Mouse (Mus musculus) myocyte (in vitro differentiated cells): ENCODE measurements at regions not wholly inside any gene's neighbourhood (a gene's known extent, or its start where the extent isn't known, plus 50 kb on each side); places are given as distances from the start of the nearest gene placed in this dataset.

Experiments used
- CEBPB ChIP-seq: IDR thresholded peaks from 2 replicates; pipeline ENCODE4 v1.6.1; 2011; ENCODE audit warnings: mild to moderate bottlenecking, moderate library complexity; ENCODE audit not compliant: poor library complexity, insufficient read depth, severe bottlenecking
- E2F4 ChIP-seq: IDR thresholded peaks from one replicate; pipeline ENCODE4 v1.6.1; 2011; ENCODE audit warnings: mild to moderate bottlenecking, control low read depth, moderate library complexity; ENCODE audit not compliant: insufficient read depth
- MAX ChIP-seq: IDR thresholded peaks from one replicate; pipeline ENCODE4 v1.6.1; 2011; ENCODE audit warnings: low read depth, mild to moderate bottlenecking, control low read depth
- MYOD1 ChIP-seq, 3 experiments: IDR thresholded peaks; one replicate each; pipeline ENCODE4 v1.6.1; 2011; ENCODE audit warnings: control low read depth in 2 of 3, low read depth in 2 of 3, mild to moderate bottlenecking in 2 of 3, moderate library complexity in 1 of 3; ENCODE audit not compliant: insufficient read length in 2 of 3, control insufficient read depth in 1 of 3
- MYOG ChIP-seq, 3 experiments: IDR thresholded peaks; one replicate each; pipeline ENCODE4 v1.6.1; 2011; ENCODE audit warnings: control low read depth in 2 of 3, low read depth in 2 of 3, mild to moderate bottlenecking in 2 of 3; ENCODE audit not compliant: insufficient read length in 2 of 3, control insufficient read depth in 1 of 3, insufficient read depth in 1 of 3
- POLR2A ChIP-seq: IDR thresholded peaks from one replicate; pipeline ENCODE4 v1.6.1; 2011; ENCODE audit warnings: low read depth, mild to moderate bottlenecking, control low read depth, moderate library complexity; ENCODE audit not compliant: insufficient read length
- POLR2AphosphoS2 ChIP-seq: IDR thresholded peaks from one replicate; pipeline ENCODE4 v1.6.1; 2011; ENCODE audit warnings: low read depth, control low read depth; ENCODE audit not compliant: insufficient read length
- REST ChIP-seq: IDR thresholded peaks from one replicate; pipeline ENCODE4 v1.6.1; 2011; ENCODE audit warnings: mild to moderate bottlenecking, control low read depth, moderate library complexity; ENCODE audit not compliant: insufficient read depth, insufficient read length
- SRF ChIP-seq: IDR thresholded peaks from one replicate; pipeline ENCODE4 v1.6.1; 2011; ENCODE audit warnings: low read depth; ENCODE audit not compliant: control insufficient read depth, insufficient read length
- TCF12 ChIP-seq: IDR thresholded peaks from one replicate; pipeline ENCODE4 v1.6.1; 2011; ENCODE audit warnings: mild to moderate bottlenecking, control low read depth; ENCODE audit not compliant: poor library complexity, insufficient read depth, severe bottlenecking
- TCF3 ChIP-seq: IDR thresholded peaks from one replicate; pipeline ENCODE4 v1.6.1; 2011; ENCODE audit warnings: low read depth, control low read depth; ENCODE audit not compliant: insufficient read length
- USF1 ChIP-seq: IDR thresholded peaks from one replicate; pipeline ENCODE4 v1.6.1; 2011; ENCODE audit warnings: low read depth, mild to moderate bottlenecking, control low read depth, moderate library complexity

DNA sequence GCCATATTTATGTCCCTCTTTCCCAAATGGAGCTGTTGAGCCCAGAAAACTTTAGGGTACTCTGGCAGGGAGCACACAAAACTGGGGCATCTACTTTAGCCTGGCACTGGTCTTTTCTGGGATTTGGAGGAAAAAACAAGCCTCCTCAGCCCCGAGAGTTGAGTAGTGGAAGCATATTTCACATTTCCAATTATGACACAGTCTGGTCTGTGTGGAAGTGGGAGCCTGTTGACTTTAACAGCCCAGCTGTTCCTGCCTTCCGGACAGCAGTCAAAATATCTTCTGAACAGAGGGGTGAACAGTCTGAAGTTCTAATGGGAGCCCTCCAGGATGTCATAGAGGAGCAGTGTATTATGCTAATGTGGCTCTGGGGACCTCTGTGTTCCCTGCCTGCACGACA is 209.1 kb downstream of the Sec16b start:
- TF ChIP-seq USF1 (no peak), POLR2A (no peak), SRF (no peak), POLR2AphosphoS2 (no peak), TCF12 (no peak), MAX (no peak), E2F4 (no peak), MYOG (IDR thresholded peaks at IDR 0.05; ENCODE audit: control insufficient read depth in 1 of 3, insufficient read depth in 1 of 3, insufficient read length in 2 of 3, low read depth in 2 of 3) (no peak), MYOD1 (IDR thresholded peaks at IDR 0.05; ENCODE audit: control insufficient read depth in 1 of 3, insufficient read length in 2 of 3, low read depth in 2 of 3) (no peak), CEBPB (no peak), TCF3 (no peak), REST (no peak)
